Mouse (Mus musculus) granulocyte monocyte progenitor cell, adult 5-6 weeks (primary cell): ENCODE data around the gene Srpk3. TPM values are rescaled to one million over a fixed set of nuclear protein-coding genes. Genes with fewer than 3 reads are reported as not detected.
"Not testable (repeated sequence)": the region's sequence is repeated elsewhere in the genome, so short reads cannot be mapped to it uniquely, and the experiment has no call there.

Experiments
- ATAC-seq: replicated peaks from 2 replicates; pipeline ENCODE4 v1.8.0; 2016; ENCODE audit warnings: mild to moderate bottlenecking, moderate TSS enrichment, inconsistent platforms; ENCODE audit not compliant: poor library complexity, severe bottlenecking
- total RNA-seq, 2 experiments: library from RNA; stranded (forward) in 1 of 2; stranded (reverse) in 1 of 2; fragments of 200-712, 200-1000 nt in 1 of 2; fragments of >200 nt in 1 of 2; fragmentation: Nextera tagmentation in 1 of 2; gene quantifications; 2 replicates each; pipeline ENCODE4 v1.2.3; 2014 to 2017

Gene Srpk3
- total RNA-seq (2014; fragmentation: Nextera tagmentation) (not detected in 2 replicates), total RNA-seq (2017) (not detected in 2 replicates)

DNA sequence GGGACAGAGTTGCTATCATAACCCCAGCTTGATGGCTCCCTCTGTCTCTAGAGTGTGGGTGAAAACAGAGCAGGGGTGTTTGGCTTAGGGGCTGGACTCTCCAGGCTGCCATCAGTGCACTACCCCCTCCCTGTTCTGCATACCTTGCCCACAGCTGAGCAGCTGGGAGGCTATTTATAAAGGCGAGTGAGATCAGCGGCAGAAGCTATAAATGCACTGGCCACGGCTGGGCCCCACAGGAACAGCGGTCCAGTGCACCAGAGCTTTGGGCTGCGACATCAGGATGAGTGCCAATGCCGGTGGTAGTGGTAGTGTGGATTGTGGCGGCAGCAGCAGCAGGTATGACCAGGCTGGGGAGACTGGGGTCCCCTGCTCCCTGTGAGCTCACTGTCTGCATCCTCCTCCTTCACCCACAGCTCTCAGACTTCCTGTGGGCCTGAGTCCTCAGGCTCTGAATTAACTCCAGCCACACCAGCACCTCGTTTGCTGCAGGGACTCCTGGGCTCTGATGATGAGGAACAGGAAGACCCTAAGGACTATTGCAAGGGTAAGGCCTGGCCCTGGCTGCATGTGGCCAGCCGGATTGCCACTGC is at the start of gene Srpk3:
Srpk3 (plus strand) TSS at position 238 of the 593 bp plus-strand sequence.
- ATAC-seq, result peak; percentile 31; the same call in 1 of the 2 replicates

DNA sequence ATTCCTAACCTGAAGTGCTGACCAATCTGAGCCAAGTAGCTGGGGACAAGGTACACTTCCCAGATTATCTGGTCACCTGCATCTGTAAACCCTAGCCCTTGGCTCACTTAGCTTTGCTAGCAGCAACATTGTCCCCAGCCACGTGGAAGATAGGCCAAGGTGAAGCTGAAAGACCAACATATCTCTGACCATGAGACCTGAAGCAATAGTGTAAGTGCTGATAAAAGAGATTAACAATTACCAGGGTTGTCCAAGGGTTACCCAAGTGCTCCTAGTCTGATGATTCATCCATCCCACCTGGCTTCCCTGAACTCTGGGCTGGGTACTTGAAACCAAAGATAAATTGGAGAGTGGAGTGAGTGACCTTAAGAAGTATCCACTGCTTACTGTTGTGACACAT is 43.3 kb upstream of the Srpk3 start:
- no peak for ATAC-seq

DNA sequence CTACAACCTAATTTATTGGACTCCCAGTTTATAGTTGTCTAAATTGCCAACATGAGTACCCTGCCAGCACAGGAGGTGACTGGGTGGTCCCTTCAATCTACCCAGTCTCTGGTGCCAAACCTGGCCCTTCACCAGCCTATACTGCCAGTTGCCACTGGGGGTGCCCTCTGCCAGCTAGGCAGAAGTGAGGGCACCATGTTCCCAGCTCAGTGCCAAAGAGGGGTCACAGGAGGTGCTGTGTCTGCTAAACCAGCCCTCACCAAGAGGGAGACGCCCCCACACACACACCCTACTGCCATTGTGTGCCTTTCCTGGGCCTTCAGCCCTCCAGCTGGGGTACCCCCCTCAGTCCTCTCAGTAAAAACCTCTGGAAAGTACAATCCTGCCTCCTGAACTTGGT is 36.0 kb upstream of the Srpk3 start:
- ATAC-seq, result 0 out of 2 replicates have a peak, but pooled peaks have one; percentile 37

DNA sequence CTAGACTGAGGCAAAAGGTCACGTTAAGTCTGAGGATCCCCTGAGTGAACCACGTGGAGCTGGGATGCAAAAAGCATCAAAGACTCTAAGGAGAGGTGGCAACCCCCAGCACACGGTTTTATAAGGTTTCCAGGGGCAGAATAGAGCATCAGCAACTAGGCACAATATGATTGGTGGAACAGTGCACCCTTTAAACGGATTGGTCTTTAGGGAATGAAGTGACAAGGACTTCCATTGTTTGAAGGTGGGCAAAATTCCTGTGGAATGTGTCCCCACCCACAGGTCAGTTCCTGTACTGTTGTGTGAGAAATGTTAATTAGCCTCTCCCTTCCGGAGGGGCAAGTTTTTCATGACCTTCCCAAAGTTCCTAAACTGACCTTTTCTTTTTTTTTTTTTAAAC is 35.1 kb upstream of the Srpk3 start:
- no peak for ATAC-seq

DNA sequence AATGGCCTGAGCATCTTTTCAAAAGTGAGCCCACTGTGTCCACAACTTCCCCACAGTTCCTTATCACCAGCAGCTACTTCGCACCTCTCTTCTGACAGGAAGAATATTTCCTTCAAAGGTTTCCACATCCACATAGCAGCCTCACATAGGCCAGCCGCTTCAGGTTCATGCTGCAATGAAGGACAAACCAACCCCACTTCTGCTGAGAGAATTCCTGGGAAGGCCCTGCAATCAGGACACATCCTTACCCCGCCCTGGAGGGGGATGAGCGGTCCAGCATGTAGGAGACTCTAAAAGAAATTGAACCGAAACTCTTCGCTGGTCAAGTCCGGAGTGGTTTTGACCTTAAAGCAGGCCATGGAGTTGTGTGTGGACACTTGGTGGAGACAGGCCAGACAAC is 34.4 kb upstream of the Srpk3 start:
- ATAC-seq, result not testable (repeated sequence)

DNA sequence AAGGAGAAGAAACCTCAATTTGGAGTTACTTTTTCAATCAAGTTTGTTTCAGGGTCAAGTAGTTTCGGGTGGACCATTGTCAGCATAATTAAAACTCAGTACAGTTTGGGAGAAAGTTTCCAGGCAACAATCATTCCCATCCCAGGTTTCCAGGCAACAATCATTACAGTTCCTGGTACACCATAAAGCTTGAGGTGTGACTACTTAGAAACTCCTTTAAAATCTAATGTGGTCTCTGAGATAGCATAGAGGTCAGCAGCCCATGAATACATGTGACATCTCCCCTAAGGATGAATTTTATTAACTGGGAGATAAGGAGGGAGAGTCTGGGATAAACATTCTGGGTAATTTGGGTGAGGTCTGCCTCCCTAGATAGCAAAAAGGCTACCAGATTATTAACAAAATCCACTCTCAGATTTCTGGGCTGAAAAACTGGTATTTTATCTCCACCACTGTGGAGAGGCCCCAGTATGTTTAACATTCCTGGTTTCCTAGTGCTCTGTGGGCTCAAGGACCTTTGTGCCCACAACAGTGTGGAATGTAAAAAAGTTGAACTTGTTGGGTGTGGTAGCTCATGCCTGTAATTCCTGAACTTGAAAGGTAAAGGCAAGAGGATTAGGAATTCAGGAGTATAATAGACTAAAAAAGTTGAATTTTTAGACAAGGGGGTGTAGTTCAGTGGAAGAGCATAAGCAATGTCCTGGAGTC is 29.3 kb upstream of the Srpk3 start:
- ATAC-seq, result no peak

DNA sequence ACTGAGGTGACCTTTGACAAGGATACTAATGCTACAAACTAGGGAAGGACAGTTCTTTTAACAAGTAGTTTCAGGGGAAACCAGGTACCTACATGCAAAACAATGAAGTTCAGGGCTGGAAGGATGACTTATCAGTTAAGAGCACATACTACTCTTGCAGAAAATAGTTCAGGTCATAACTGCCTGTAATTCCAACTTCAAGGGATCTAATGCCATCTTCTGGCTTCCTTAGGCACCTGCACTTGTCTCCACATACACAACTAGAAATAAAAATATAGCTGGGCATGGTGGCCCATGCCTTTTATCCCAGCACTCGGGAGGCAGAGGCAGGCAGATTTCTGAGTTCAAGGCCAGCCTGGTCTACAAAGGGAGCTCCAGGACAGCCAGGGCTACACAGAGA is 25.2 kb upstream of the Srpk3 start:
- no peak for ATAC-seq

DNA sequence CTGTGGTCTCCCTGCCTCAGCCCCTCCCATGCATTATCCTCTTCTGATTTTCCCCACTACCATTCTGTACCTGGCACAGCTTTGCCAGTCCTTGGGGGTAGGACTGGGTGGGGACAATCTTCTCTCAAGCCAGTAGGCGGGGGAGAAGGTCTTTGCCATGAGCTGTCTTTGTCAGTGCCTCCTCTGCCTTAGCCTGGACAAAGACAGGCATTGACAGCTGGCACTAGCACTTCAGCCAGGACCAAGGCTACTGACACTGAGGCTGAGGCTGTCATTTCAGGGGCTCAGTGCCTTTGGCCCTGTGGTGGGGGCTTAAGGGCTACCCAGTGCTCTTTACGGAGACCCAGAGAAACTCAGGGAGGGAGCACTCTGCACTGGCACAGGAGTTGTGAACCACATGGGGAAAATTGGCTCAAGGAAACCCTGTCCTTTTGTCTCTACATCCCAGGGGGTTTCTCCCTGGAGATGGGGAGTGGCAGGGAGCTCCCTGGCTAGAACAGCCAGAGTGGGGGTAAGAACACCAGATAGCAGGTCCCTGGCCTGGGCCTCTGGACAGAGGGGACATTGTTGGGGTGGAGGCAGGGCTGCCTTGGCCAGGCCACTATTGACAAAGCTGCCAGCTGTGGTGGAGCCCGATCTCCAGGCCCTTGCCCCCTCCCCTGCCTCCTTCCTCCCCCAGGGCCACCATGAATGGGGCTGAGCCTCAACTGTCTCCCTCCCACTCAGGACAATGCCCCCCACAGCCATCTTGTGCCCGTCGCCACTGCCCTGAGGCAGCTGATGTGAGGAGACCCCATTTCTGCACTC is 17.7 kb upstream of the Srpk3 start, which contains the start of gene Plxnb3:
Plxnb3 (plus strand) TSS at position 757 of the 807 bp plus-strand sequence.
- ATAC-seq, result no peak

DNA sequence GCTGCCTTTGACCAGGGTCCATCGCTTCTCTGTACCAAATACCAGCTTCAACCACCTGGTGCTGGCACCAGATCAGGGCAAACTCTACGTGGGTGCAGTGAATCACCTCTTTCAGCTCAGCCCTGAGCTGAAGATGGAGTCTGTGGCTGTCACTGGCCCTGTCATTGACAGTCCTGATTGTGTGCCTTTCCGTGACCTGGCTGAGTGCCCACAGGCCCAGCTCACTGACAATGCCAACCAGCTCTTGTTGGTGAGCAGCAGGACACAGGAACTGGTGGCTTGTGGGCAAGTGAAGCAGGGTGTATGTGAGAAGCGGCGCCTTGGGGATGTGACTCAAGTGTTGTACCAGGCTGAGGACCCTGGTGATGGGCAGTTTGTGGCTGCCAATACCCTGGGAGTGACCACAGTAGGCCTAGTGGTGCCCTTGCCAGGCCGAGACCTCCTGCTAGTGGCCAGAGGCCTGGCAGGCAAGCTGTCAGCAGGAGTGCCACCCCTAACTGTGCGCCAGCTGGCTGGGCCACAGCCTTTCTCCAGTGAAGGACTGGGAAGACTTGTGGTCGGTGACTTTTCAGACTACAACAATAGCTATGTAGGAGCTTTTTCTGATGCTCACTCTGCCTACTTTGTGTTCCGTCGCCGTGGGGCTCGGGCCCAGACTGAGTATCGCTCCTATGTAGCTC is 15.5 kb upstream of the Srpk3 start:
- ATAC-seq, result 0 out of 2 replicates have a peak, but pooled peaks have one; percentile 7

DNA sequence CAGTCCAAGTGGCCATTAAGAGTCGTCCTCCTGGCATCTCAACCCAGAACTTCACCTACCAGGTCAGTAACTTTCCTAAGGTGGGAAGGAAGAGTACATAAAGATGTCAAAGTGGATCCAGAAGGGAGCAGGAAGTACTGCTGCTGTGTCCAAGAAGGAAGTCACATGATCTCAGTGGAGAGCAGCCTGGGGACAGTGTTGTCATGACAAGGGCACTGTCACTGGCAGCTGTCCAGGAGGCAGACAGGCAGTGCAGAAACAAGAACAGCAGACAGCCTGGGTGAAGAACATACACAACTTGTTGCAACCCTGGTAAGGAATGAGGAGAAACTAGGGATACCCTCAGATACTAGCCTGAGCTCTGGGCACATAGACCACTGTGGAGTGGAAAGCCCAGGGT is 8.9 kb upstream of the Srpk3 start:
- peak; percentile 76 for ATAC-seq

DNA sequence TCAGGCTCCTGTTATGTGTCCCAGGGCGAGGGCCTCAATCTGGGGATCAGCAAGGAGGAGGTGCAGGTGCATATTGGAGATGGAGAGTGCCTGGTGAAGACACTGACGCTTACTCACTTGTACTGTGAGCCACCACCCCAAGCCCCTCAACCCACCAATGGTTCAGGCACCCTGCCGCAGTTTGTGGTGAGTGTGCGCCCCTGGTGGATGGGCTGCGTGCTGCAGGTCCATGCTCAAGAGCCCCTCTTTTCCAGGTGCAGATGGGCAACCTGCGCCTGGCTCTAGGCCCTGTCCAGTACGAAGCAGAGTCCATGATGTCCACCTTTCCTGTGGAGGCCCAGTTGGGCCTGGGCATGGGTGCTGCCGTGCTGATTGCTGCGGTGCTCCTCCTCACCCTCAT is 6.9 kb upstream of the Srpk3 start:
- peak; percentile 41; the same call in 1 of the 2 replicates for ATAC-seq

DNA sequence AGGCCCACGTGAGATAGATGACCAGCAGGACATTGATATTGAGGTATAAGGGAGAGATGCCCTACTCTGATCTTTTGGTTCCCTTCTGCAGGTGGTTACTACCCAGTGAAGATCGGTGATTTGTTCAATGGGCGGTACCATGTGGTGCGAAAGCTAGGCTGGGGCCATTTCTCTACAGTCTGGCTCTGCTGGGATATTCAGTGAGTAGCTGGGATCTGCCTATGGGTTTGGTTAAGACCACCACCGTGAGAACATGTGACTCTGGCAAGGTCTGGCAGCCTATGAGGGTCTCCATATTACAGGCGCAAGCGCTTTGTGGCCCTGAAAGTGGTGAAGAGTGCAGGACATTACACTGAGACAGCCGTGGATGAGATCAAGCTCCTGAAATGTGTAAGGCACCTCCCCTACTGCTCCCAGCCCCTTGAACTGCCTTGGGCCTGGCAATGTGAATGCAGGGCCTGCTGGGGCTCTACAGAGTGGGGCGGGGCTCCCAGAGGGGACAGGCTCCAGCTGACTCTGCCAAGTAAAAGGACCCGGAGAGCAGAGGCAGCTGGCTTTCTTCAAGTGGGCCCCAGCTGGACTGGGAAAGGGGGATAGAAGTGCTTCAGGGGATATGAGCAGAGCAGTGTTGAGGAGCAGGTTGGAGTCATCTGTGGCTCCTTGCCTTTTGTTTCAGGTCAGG is 738 bp downstream of the Srpk3 start:
- no peak for ATAC-seq

DNA sequence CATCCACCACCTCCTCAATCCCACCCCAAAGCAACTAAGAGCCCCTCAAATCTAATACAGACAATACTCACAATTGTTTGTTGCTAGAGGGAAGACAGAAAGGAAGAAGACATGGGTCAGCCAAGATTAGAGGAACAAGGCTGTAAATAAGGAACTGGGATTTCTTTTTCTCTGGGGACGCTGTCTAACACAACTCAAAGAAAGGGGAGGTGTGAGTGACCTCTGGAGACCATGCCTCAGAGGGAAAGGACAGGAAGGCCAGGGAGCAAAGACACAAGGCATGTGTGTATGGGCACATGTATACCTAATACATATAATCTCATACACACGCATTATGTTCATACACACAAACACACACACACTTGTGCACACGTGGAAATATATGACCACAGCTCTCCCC is 8.0 kb downstream of the Srpk3 start:
- no peak for ATAC-seq

DNA sequence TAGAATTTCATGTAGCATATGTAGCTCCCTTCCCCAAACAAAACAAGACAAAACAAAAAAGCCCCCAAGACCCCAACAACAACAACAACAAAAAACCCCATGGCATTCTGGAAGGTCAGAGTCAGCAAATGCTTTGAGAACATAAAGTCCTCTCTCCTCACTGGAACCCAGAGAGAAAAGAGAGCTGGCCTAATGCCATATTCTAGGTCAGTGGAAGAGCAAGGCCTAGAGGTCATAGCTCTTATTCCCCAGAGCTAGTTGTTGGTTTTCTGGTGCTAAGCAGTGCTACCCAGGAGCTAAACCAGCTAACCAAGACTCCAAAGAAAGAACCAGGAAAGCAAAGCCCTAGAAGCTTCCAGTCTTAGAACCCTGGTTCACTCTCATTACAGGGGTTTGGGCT is 11.5 kb downstream of the Srpk3 start:
- no peak for ATAC-seq

DNA sequence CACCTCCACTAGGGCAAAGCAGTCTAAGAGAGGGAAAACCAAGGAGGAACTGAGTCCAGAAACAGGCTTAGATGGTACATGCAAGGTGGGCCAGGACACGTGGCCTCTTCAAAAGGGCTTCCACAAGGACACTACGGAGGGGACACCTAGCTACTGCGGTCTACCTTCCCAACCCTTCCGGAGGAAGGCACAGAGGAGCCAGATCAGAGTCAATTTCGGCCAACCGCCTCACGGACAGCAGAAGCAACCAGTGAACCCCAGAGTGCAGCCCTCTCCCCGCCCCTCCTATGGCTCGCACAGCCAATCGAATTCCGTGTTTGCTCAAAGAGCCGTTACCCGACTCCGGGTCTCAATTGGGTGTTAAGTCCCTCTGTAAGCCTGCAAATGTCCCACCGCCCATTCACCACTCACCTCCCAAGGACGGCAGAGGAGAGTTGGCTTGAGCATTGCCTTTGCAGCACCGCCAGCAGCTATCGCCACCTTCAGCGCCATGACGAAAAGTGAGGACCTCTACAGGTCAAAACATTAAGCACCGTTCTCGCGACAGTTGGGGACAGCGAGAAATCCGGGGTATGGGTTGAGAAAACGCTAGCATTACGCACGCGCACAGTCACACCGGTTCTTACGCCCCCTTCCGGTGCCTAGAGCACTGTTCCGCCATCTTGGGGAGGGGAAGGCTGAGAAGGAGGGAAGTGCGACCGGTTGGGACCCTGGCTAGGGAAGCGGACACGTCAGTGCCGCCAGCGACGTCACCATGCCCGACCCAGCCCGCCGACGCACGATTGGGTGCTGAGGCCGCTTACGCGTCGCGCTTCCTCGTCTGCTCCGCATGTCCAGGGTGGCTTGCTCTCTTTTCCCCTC is 12.4 kb downstream of the Srpk3 start, which contains the start of the genes Idh3g and Ssr4:
Idh3g (minus strand) TSS at position 534 of the 861 bp plus-strand sequence.
Ssr4 (plus strand) TSS at position 665 of the 861 bp plus-strand sequence.
- ATAC-seq, result peak; percentile 88

DNA sequence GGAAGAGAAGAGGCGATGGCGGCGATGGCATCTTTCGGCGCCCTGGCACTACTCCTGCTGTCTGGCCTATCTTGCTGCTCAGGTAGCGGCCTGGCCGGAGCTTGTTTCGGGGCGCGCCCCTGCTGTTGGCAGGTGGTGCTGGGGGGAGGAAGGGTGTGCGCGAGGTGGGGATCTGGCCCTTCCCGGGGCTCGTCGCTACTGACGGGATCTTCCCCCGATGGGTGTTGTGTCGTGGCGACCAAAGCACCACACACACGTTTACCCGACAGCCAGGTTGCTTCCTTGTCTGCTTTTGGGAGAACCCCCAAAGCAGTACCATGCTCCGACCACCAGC is 13.0 kb downstream of the Srpk3 start:
- no peak; the same call in 1 of the 2 replicates for ATAC-seq

DNA sequence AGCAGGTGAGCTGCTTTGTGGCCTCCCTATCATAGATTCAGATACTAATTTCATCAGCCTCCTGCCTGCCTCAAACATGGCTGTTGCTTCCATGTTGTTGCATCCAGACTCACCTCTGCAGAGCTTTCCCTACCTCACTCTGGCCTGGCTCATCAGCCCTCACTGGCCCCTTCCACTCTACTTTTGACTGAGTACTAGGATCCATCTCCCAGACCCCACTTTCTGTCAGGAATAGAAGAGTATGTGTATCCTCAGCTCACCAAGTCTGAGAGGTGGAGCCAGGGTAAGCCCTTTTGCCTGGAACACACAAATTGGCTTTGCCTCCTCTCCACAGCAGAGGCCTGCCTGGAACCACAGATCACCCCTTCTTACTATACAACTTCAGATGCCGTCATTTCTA is 14.3 kb downstream of the Srpk3 start:
- ATAC-seq, result no peak

DNA sequence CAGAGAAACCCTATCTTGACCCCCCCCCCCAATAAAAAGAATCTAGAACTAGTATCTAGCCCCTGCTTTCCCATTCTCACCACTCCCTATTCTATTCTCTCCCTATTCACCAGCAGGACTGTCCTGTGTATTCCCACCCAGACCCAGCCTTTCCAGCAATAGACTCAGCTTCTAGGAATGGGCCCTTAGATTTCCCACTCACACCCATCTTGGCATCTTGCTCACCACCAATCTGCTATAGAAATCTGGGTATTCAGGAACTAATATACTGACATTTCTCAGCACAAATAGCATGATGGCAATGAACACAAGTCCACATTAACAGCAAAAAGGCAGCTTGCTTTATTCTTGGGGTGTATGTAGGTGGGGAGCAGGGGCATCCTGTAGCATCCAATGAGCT is 18.8 kb downstream of the Srpk3 start:
- no peak for ATAC-seq

DNA sequence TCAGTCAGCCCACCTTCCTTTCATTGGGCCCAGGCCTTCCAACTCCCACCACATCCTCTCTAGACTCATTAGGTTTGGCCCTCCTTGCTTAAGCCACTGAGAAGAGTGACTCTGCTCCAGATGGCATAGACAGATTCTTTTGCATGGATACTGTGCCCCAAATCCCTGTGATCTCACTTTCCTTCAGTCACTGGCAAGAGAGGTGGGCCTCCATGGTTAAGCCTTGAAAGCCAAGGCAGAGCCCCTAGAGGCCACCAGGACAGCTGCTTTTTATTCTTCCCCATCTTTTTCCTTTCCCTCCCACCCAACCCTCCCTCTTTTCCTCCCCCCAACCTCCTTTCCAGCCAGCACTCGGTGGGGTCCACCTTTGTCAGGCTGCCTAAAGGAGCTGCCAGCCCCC is 19.3 kb downstream of the Srpk3 start:
- no peak for ATAC-seq
